In genomic region chr17:67473137-67473536, GRCm38 (mm10) we compare ENCODE assay signal across 8 mouse cellular contexts.
DNase-seq lines count a peak whose midpoint lies in the region.
"Had no signal": no experiment of that assay in that cellular context is flagged by ENCODE, and none has a peak within 500 bp of the region (broad histone marks: within the 10 kb centered on the region; RNA-seq: fewer than 3 reads in every experiment).

No protein-coding gene starts in this region.

- H3K27me3 ChIP-seq in embryonic facial prominence, embryonic 10.5 days (replicated peaks; ENCODE audit: low read depth, poor library complexity, severe bottlenecking), result no peaks in the 10 kb centered on the region
- H3K27me3 ChIP-seq: heart, embryonic 13.5 days had no signal

- no peaks in the 10 kb centered on the region for H3K36me3 ChIP-seq in embryonic facial prominence, embryonic 10.5 days (replicated peaks)
- H3K36me3 ChIP-seq: heart, embryonic 13.5 days had no signal

- peaks cover 14% of the 10 kb centered on the region for H3K4me1 ChIP-seq in embryonic facial prominence, embryonic 10.5 days
- H3K4me1 ChIP-seq: heart, embryonic 13.5 days had no signal

- intact Hi-C loops in heart, postnatal 10 days (cut with DNase I), result loop anchor here (1.0 to 10.0 kb wide), 9 partner anchors 42 to 896 kb away; partner anchors contain the start of gene Ptprm

- 24% methylated on average over 2 of the region's 2 CpGs for WGBS in embryonic facial prominence, embryonic 10.5 days

- no peak overlapping the region for H3K27ac ChIP-seq in embryonic facial prominence, embryonic 10.5 days (replicated peaks)
- H3K27ac ChIP-seq: heart, embryonic 13.5 days had no signal

- H3K4me3 ChIP-seq in embryonic facial prominence, embryonic 10.5 days, result no peak overlapping the region
- H3K4me3 ChIP-seq: heart, embryonic 13.5 days had no signal

- DNase-seq in NIH3T3 (ENCODE audit: low read depth), result peak; percentile 71
- peak; percentile 80 for DNase-seq in adrenal gland, postnatal 14 days
- peak; percentile 82 for DNase-seq in embryonic facial prominence, embryonic 10.5 days (ENCODE audit: low spot score)
- DNase-seq in heart, postnatal 10 days, result peak; percentile 79 to 88
- peak; percentile 74 to 79 for DNase-seq in layer of hippocampus, postnatal 10 days (ENCODE audit: low spot score in 2 of 2)
- peak; percentile 66 to 79 for DNase-seq in lung, postnatal 4 days
- peak; percentile 80 for DNase-seq in testis, postnatal 10 days (ENCODE audit: low spot score)

- peaks cover 5% of the 10 kb centered on the region; the same call in 1 of the 2 replicates for H3K9me3 ChIP-seq in embryonic facial prominence, embryonic 10.5 days
- H3K9me3 ChIP-seq: heart, embryonic 13.5 days had no signal
